ENCODE assay signal across 8 mouse cellular contexts in genomic region chr3:75557292-75557691, GRCm38 (mm10). TPM values are rescaled to one million over a fixed set of nuclear protein-coding genes. Genes with fewer than 3 reads are reported as not detected.
DNase-seq lines count a peak whose midpoint lies in the region; ATAC-seq lines count a peak whose summit lies in the region.

Serpini1 (plus strand) TSS chr3:75557547.

- WGBS in embryonic facial prominence, embryonic 15.5 days, result under 1% methylated on average over 19 of the region's 19 CpGs
- under 1% methylated on average over 19 of the region's 19 CpGs for WGBS in limb, embryonic 13.5 days
- 0% methylated on average over 19 of the region's 19 CpGs for WGBS in midbrain, embryonic 15.5 days

- peak within 1 kb of the TSS; percentile 91 for H3K9ac ChIP-seq in embryonic facial prominence, embryonic 15.5 days
- peak within 1 kb of the TSS; percentile 86 for H3K9ac ChIP-seq in limb, embryonic 13.5 days
- H3K9ac ChIP-seq in midbrain, embryonic 15.5 days, result peak within 1 kb of the TSS; percentile 97

- peak within 1 kb of the TSS; percentile 73 for H3K4me2 ChIP-seq in embryonic facial prominence, embryonic 15.5 days (replicated peaks)
- peak within 1 kb of the TSS; percentile 83 for H3K4me2 ChIP-seq in limb, embryonic 13.5 days (replicated peaks)
- H3K4me2 ChIP-seq in midbrain, embryonic 15.5 days, result peak within 1 kb of the TSS; percentile 66

- peak within 1 kb of the TSS; percentile 89 for H3K27ac ChIP-seq in embryonic facial prominence, embryonic 15.5 days (replicated peaks)
- H3K27ac ChIP-seq in limb, embryonic 13.5 days, result peak within 1 kb of the TSS; percentile 78; the same call in 1 of the 2 replicates
- peak within 1 kb of the TSS; percentile 89 for H3K27ac ChIP-seq in midbrain, embryonic 15.5 days

- H3K4me1 ChIP-seq in embryonic facial prominence, embryonic 15.5 days, result peaks cover 10% of the 10 kb centered on the region
- peaks cover 16% of the 10 kb centered on the region; the same call in 1 of the 2 replicates for H3K4me1 ChIP-seq in limb, embryonic 13.5 days
- H3K4me1 ChIP-seq in midbrain, embryonic 15.5 days, result peaks cover 17% of the 10 kb centered on the region

- H3K27me3 ChIP-seq in embryonic facial prominence, embryonic 15.5 days, result no peaks in the 10 kb centered on the region
- H3K27me3 ChIP-seq in limb, embryonic 13.5 days, result no peaks in the 10 kb centered on the region
- H3K27me3 ChIP-seq in midbrain, embryonic 15.5 days (replicated peaks), result no peaks in the 10 kb centered on the region
- no peaks in the 10 kb centered on the region for H3K27me3 ChIP-seq in splenic B cell, adult 2 months (ENCODE audit: control insufficient read depth, insufficient read depth, low read length, poor library complexity, severe bottlenecking)

- no peaks in the 10 kb centered on the region for H3K9me3 ChIP-seq in embryonic facial prominence, embryonic 15.5 days (replicated peaks)
- no peaks in the 10 kb centered on the region for H3K9me3 ChIP-seq in limb, embryonic 13.5 days
- H3K9me3 ChIP-seq in midbrain, embryonic 15.5 days, result no peaks in the 10 kb centered on the region

- H3K36me3 ChIP-seq in embryonic facial prominence, embryonic 15.5 days, result no peaks in the 10 kb centered on the region
- H3K36me3 ChIP-seq in limb, embryonic 13.5 days, result no peaks in the 10 kb centered on the region
- H3K36me3 ChIP-seq in midbrain, embryonic 15.5 days (replicated peaks), result no peaks in the 10 kb centered on the region
- H3K36me3 ChIP-seq in splenic B cell, adult 2 months (ENCODE audit: control insufficient read depth, insufficient read depth, low read length, poor library complexity, severe bottlenecking), result no peaks in the 10 kb centered on the region; the same call in 1 of the 2 replicates

- DNase-seq in 416B (ENCODE audit: low read depth), result peak; percentile 92
- DNase-seq in adrenal gland, postnatal 4 days (ENCODE audit: low spot score in 2 of 2), result peak; percentile 52 to 72
- peak; percentile 92 to 93 for DNase-seq in heart, adult 9 months (ENCODE audit: low spot score in 2 of 2)
- peak; percentile 94 for DNase-seq in kidney, adult 9 months
- DNase-seq in splenic B cell, adult 2 months (ENCODE audit: low read depth, low spot score), result peak; percentile 94

- peak within 1 kb of the TSS; percentile 90 for H3K4me3 ChIP-seq in embryonic facial prominence, embryonic 15.5 days (replicated peaks)
- H3K4me3 ChIP-seq in limb, embryonic 13.5 days, result peak within 1 kb of the TSS; percentile 84
- peak within 1 kb of the TSS; percentile 90 for H3K4me3 ChIP-seq in midbrain, embryonic 15.5 days

- peak; percentile 94 for ATAC-seq in embryonic facial prominence, embryonic 15.5 days (ENCODE audit: insufficient number of reproducible peaks, low FRiP score, low TSS enrichment, low read depth)
- ATAC-seq in limb, embryonic 13.5 days (ENCODE audit: low FRiP score, low read depth), result peak; percentile 91
- peak; percentile 97 for ATAC-seq in midbrain, embryonic 15.5 days (replicated peaks)

RNA-seq across cellular contexts. Expression of gene Serpini1, which starts in this region (rescaled TPM):
- total RNA-seq in adrenal gland, postnatal 4 days (2021), result 1 to 10 TPM; 4.9 to 7.8 TPM
- 4.8 and 5.9 TPM in 2 replicates for polyA plus RNA-seq in embryonic facial prominence, embryonic 15.5 days (2015; fragmentation: Nextera tagmentation; extraction: Ambion mirVana)
- polyA plus RNA-seq in limb, embryonic 13.5 days (2015; fragmentation: Nextera tagmentation; extraction: Ambion mirVana), result 6.8 and 8.6 TPM in 2 replicates
- 115 and 124 TPM in 2 replicates for polyA plus RNA-seq in midbrain, embryonic 15.5 days (2015; fragmentation: Nextera tagmentation; extraction: Ambion mirVana)

Comparison
In these comparisons a context has a peak if more than half of its experiments do, and no peak if none do; other contexts are left out.
1. Peak in every context shown above with its lines: DNase-seq, ATAC-seq, H3K4me3 ChIP-seq and H3K27ac ChIP-seq.
2. RNA of gene Serpini1 (polyA plus RNA-seq): 115 to 124 TPM in midbrain, embryonic 15.5 days; 6.8 to 8.6 TPM in limb, embryonic 13.5 days and 4.8 to 5.9 TPM in embryonic facial prominence, embryonic 15.5 days; every median in the first group is over 10 times any median in the second.